Mouse (Mus musculus) T-helper 2 cell (primary cell): Measurements from ENCODE around the gene E130308A19Rik.

Experiments
- in situ Hi-C: fragments of 300-600 bp; cut with MboI, MseI; formaldehyde crosslinking; loops from one replicate; pipeline ENCODE4 v1.15.1; 2025; ENCODE audit warnings: high pct_unique_total_duplicates

E130308A19Rik gene

GRCm38 (mm10) chr4:59727878-59728261 lies 101.9 kb downstream of the E130308A19Rik start:
- in situ Hi-C loops: no loop called here

DNA sequence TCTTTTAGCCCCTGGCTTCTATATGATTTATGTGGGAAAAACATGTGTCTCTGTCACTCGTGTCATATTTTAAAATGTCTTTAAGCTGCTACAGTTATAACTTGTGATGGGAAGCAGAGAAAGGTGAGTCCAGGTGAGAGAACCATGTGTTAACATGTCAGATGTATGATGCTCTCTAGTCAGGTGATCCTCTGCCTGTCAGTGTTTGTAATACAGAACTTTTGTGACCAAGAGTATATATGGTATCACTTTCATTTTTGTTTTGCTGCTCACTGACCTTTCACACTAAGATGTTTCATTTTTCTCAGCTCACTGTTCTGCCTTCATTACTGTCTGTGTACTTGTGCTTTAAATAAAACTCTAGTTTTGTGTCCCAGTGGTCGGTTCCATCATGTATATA lies 102.8 kb downstream of the E130308A19Rik start:
- in situ Hi-C loops: no loop called here

DNA sequence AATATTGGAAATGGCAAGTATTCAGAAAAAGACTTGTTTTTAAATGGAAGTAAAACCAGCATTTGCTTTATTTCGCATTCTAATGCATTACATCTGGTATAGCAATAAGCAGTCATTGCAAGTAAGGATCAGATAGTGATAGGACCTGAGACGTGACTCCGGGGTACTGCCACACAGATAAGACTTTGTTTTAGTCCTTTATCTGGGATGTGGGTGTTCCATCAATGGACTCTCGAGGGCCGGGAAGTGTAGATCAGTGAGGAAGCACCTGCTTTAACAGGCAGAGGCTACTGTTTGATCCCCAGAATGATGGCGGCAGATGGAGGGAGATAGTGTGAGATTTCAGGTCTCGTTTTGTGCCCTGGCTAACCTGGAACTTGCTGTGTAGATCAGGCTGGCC lies 105.5 kb downstream of the E130308A19Rik start:
- in situ Hi-C loops: no loop called here

- in situ Hi-C loops: no loop called here
Measured at GRCm38 (mm10) chr4:59739321-59739720, 113.3 kb downstream of the E130308A19Rik start.

- in situ Hi-C loops: loop anchor here (5.0 to 10.0 kb wide), 2 partner anchors 125 to 383 kb away; no protein-coding TSS in a partner anchor
Measured at GRCm38 (mm10) chr4:59739882-59740281, 113.9 kb downstream of the E130308A19Rik start.

- in situ Hi-C loops: no loop called here
Measured at GRCm38 (mm10) chr4:59753491-59754140, 127.6 kb downstream of the E130308A19Rik start.

DNA sequence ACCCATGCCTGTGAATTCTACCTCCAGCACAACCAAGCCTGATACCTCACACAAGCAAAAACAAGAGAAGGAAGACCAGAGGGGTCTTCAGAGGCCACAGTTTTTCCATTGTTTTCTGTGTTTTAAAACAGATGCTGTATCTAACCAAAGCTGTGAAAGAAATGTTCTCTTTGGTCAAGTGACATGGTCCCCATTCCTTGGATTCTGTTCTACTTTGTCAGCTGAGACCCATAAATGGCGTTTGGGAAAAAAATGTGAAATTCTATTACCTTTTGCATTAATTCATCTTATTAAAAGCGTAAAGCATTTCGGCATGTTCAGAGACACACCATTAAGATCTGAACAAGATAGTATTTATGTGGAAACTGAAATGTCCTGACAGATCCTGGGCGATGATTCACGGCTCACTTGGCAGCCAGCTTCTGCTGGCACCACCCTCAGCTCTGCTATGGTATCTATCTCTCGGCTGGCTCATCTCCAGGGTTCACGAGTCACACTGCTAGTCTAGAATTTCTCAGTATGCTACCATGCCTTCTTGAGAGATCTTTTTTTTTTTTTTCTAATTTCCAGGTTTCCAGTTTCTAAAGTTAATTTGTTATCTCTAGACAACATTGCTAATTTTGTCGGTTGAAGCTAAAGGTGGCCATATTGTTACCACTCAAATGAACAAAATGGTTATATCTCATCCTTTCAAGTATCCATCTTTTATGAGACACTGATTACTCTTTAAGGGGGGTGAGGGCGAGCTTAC lies 130.5 kb downstream of the E130308A19Rik start:
- in situ Hi-C loops: no loop called here

DNA sequence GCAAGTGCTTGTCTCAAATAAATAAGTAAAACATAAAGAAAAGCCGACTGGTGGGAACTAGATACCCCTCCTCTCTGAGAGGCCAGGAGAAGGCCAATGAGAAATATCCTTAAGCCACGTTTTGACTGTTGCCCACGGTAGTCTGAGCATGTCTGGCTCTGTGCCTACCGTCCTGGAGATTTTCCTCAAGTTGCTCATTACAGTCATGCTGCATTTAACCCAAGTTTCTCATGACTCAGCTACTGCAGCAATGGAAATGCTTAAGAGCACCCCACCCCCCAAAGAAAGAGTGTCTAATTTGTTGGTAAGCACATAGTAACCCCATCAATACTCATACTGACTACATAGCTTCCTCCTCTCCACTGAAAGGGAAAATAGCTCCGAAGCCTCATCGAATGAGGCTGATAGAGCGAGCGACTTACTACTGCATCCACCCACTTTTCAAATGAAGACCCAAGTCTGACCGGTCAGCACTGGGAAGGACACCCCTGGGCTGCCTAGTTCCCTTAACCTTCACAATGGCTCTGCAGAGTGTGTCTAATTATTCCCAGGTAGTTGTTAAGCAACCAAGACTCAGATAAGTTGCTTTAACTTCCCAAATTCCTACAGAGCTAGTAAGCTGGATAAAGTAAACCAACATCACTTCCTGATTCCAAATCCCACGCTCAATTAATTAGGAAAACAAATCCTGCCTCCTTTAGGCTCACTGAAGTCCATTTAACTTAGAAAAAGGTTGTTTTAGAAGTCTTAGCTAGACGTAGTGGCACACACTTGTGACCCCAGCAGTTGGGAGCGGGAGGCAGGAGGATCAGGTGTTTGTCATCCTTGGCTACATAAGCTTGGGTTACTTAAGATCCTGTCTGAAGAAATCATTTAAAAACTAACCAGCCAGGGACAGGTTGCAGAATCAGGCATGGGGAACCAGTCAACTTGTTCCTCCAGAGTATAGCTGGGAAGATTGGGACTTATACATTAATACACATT lies 131.7 kb downstream of the E130308A19Rik start:
- in situ Hi-C loops: no loop called here

DNA sequence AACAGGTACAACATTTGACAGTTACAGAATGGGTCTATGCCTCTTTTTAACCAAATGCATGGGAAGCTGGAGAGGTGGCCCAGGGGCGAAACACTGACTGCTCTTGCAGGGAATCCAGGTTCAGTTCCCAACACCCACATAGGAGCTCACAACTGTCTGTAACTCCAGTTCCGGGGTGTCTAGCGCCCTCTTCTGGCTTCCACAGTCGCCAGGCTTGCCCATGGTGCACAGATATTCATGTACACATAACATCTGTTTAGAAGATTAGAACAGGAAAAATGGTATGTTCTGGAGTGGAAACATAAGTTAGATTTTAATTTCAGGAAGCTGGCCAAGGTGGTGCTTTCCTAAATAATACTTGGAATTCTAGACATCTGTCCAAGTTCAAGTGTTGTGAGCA lies 134.0 kb downstream of the E130308A19Rik start:
- in situ Hi-C loops: loop anchor here (10.0 kb wide), 1 partner anchor 155 kb away; no protein-coding TSS in a partner anchor

- in situ Hi-C loops: loop anchor here (10.0 kb wide), 1 partner anchor 156 kb away; no protein-coding TSS in a partner anchor
Measured at GRCm38 (mm10) chr4:59760636-59761364, 134.8 kb downstream of the E130308A19Rik start.

DNA sequence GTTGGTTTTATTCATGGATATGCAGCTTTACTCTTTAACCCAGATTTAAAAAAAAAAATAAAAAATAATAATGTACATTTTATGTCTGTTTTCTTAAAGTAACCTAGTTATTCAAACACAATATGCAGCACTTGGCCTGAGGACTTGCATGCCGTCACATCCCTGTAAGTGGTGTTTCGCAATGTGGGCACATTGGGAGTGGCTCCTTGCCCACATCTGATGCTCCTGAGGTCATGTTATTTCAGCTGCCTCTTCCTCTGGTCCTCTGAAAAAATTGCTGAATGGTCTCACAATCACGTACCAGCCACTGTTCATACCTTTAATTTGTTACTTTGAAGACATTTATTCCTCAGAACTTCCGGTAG lies 135.3 kb downstream of the E130308A19Rik start:
- in situ Hi-C loops: loop anchor here (10.0 kb wide), 1 partner anchor 157 kb away; no protein-coding TSS in a partner anchor

GRCm38 (mm10) chr4:59764950-59765349 lies 138.9 kb downstream of the E130308A19Rik start:
- in situ Hi-C loops: loop anchor here (10.0 kb wide), 1 partner anchor 160 kb away; no protein-coding TSS in a partner anchor

- in situ Hi-C loops: loop anchor here (10.0 kb wide), 1 partner anchor 161 kb away; no protein-coding TSS in a partner anchor
Measured at GRCm38 (mm10) chr4:59765385-59766005, 139.5 kb downstream of the E130308A19Rik start.

DNA sequence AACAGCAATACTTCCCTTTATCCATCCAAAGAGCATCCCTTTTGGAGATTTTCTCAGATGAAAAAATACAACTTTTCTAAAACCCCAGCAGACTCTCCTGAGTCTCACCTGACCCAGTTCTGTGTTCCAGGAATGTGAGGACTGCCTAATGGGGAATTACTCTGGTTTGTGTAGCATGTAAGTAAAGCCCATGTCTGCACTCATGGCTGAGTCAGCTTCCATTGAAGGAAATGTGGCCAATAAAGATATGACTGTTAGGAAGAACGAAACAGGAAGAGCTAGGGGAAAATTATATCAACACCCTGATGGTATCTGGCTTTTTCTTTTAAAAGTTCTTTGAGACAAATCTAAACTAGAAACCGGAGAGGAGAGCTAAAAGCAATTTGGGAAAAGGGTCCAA lies 141.7 kb downstream of the E130308A19Rik start:
- in situ Hi-C loops: loop anchor here (10.0 kb wide), 1 partner anchor 163 kb away; no protein-coding TSS in a partner anchor

DNA sequence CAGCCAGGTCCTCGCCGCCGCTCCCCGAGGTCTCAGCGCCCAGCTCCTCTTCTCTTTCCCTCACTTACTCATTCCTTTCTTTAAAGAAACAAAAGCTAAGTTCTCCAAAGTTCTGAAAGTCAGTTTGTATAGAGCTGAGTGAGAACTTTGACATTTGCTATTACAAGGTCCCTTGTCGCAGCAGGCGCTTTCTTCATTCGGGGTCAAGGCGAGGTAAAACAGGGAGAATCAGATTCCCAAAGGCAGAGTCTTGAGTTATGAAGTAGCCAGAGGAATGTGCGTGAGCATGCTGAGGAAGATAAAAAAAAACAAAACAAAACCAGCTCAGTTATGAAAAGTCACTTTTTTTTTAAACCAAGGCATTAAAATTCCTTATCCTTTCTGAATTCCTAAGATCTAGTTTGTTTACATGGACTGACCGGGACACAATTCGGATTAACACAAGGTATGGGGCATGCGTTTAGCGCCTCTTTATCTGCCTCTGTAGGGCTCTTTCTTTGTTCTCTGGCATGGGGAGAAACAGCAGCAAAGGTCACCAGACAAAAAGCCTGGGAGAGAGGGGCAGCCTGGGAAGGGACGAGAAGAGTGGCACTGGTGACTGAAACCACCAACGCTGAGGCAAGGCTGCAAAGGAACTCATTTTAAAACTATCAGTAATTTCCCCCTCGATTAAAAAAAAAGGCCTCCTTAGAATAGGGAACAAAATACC lies 146.3 kb downstream of the E130308A19Rik start:
- in situ Hi-C loops: loop anchor here (5.0 kb wide), 1 partner anchor 735 kb away; the partner anchor contains the start of gene Gng10

DNA sequence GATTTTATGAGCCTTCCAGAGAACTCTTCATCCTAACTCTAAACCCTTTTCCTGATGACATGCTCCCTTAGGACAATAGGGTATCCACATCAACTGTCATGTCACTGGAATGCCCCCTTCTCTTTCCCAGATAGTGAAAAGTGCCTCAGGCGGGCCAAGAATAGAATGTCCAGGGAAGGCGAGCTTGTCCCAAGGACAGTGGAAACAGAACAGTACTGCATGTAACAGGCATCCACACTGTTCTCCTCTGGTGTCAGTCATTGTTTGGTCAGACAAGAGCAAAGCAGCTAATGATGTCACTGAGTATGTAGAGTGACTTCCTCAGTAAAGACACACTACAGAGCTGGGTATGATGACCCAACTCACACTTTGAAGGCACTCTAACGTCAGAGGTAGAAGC lies 151.8 kb downstream of the E130308A19Rik start:
- in situ Hi-C loops: no loop called here

DNA sequence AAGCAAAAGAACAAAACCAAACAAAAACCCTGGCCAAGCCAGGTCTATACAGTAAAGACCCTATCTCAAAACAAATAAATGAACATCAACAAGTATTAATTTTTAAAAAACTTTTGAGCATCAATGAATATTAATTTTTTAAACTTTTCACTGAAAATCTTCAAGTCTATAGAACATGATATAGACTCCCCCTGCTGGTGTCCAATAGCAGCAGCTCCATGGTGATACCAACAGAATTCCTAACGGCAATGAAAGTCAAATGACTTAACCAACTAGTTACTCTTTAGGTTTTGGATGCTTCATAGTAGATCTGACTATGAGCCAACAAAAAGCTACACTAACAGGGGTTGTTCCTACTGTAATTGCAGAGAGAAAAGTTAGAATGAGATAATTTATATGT lies 154.6 kb downstream of the E130308A19Rik start:
- in situ Hi-C loops: no loop called here

- in situ Hi-C loops: no loop called here
Measured at GRCm38 (mm10) chr4:59782853-59783684, 157.1 kb downstream of the E130308A19Rik start.
